Mouse (Mus musculus) adrenal gland, adult 10 weeks (tissue): Measurements from ENCODE around the gene Btnl10. TPM values are rescaled to one million over a fixed set of nuclear protein-coding genes. Genes with fewer than 3 reads are reported as not detected.

Experiments used
- polyA plus RNA-seq: library from polyadenylated mRNA; stranded (reverse); fragments of 350-450 nt; fragmentation: Illumina TruSeq; extraction: RNeasy Lipid Tissue Mini Kit (QIAGEN cat#74804); gene quantifications from one replicate; pipeline ENCODE4 v1.2.3, GENCODE M21; 2014; ENCODE audit warnings: low read depth, low replicate concordance

Gene Btnl10
- not detected for polyA plus RNA-seq

DNA sequence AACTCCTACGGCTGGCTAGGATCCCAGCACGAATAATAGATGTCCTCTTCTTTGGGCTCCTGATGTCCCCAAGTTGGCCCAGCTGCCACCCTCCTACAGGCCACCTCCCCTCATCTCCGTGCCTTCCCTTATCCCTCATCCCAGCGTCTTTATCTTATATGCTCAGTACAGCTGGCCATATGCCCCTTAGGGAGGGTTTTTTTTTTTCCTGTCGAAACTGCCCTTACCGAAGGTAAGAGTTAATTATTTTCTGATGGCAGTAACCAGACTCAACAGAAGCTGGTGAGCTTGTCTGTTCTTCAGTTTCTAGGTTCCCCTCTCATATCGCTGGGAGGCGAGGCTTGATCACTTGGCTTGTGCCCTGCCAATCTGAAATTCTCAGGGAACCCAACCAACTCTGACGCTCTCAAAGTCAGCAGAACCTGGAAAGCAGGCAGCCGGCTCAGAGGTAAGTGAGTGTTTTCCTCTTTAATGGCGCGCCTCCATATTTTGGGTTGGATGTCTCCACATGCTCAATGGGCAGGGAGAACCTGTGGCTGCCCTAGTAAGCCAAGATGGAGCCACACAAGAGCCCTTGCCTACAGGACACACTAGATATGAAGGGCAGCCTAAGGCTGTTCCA lies at the start of gene Btnl10:
Gene Btnl10, plus strand, starts transcription at position 164 of the 622 bp plus-strand sequence.

DNA sequence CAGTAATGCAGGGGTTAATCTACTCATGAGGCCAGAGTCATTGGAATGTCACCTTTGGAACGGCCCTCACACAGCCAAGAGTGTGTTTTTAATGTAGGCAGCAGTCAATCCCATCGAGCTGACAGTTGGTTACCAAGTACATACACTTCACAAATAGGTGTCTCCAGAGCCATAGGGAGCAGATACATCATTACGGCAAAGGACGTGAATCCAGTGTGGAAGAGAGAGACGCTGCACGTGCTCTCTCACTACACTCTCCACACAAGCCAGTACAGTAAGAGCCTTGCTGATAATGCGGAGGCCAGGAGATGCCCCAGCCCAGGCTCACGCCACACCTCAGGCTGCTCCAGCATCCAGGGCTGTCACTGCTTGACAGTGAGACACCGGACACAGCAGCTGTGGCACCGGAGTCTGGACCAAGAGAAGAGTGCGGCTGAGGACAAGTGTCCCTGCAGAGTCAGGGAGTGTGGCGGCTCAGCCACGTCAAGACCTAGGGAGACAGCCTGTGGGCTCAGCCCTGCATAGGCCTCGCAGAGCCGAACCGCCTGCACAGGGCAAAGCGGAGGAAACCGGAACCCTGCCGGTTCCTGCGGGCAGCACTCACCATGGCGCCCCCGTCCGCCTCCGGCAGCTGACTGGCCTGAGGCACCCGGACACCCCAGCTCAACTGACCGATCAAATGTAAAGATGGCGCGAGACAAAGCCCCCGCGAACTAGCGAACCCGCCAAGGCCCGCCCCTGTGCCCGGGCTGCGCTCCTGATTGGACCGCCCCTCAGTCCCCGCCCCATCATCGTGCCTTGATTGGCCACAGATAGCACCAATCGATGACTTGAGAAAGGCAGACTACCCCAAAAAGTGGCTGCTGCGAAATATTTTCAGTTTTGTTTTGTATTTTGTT lies 13.9 kb upstream of the Btnl10 start, which contains the start of gene Zfp39:
Gene Zfp39, minus strand, starts transcription at position 715 of the 899 bp plus-strand sequence.

DNA sequence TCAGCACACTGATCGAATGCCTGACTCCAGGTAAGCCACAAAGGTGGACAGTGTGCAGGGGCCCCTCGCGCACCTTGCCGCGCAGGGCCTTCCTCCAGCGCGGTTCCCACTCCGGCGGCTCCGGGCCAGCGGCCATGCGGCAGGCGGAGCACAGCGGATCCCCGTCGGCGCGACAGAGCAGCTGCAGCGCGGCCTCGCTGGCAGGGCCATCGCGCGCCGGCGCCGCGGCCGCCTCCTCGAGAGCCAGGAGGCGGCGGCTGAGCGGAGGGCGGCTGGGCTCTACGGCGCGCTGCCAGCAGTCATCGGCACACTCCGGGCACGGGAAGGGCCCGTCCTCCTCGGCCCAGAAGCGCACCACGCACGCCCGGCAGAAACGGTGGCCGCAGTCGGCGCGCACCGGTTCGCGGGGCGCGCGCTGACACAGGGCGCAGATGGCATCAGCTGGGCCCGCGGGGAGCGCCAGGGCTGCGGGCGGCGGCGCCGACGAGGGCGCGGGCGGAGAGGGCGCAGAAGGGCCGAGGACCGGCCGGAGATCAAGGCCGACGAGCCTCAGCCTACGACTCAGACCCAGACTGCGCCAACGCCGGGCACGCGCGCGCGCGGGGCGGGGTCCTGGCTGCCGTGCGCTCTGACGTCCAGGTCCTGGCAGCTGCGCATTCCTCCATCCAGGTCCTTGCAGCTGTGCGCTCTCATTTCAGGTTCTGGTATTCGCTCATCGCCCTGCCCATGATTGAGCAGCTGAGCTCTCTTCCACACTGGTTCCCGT lies 20.8 kb downstream of the Btnl10 start, which contains the start of gene Rnf187:
Gene Rnf187, minus strand, starts transcription at position 595 of the 766 bp plus-strand sequence.

DNA sequence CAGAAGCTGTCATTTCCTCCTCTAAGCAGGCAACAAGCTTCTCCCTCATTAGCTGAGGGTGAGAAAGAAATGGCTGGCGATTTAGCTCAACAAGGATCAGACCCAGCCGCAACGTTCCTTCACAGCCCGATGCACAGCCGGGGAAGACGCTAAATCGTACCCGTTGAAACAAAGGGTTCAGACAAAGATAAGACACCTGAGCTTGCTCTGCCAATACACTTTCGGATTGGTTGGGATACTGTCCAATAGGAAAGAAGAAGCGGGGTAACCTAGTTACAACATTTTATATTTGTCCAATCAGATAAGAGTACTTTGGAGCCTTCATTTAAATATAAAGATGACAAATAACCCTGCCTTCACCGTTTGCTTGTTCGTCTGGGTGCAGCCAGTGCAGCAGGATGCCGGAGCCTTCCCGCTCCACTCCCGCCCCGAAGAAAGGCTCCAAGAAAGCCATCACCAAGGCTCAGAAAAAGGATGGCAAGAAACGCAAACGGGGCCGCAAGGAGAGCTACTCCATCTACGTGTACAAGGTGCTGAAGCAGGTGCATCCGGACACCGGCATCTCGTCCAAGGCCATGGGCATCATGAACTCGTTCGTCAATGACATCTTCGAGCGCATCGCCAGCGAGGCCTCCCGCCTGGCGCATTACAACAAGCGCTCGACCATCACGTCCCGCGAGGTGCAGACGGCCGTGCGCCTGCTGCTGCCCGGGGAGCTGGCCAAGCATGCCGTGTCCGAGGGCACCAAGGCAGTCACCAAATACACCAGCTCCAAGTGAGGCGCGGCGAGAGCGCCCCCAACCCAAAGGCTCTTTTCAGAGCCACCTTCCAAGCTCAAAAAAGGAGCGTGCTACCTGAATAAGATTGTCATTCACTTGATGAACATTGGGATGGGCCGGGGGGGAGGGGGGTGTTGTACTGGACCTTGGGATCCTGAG lies 31.1 kb downstream of the Btnl10 start, which contains the start of gene Hist3h2ba:
Gene Hist3h2ba, plus strand, starts transcription at position 379 of the 938 bp plus-strand sequence.

DNA sequence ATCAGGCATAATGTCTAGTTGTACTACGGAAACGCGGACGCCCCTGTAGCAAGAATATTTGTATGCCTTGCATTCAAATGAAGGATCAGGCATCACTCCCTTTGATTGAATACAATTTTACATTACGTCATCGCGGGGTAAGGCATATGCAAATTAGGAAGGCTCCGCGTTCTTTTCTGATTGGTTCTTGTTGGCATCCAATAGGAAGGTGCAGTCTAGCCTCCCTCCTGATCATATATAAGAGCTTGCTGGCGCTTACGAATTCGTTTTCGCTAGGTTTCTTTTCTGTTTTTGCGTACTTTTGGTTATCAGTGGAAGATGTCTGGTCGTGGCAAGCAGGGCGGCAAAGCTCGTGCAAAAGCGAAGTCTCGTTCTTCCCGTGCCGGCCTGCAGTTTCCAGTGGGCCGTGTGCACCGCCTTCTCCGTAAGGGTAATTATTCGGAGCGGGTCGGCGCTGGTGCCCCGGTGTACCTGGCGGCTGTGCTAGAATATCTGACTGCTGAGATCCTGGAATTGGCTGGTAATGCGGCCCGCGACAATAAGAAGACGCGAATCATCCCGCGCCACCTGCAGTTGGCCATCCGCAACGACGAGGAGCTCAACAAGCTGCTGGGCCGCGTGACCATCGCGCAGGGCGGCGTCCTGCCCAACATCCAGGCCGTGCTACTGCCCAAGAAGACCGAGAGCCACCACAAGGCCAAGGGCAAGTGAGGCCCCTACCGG lies 36.9 kb downstream of the Btnl10 start, which contains the start of the genes Hist3h2a and Trim17:
Gene Hist3h2a, plus strand, starts transcription at position 266 of the 723 bp plus-strand sequence.
Gene Trim17, plus strand, starts transcription at position 266 of the 723 bp plus-strand sequence.

Other genes starting within 250 kb of the Btnl10 start
- gene Olfr320, start 236.8 kb upstream of the Btnl10 start, polyA plus RNA-seq = not detected
- gene Olfr319, start 218.7 kb upstream of the Btnl10 start, polyA plus RNA-seq = not detected
- not detected for gene Olfr318, start 193.9 kb upstream of the Btnl10 start, polyA plus RNA-seq
- gene Olfr317, start 178.7 kb upstream of the Btnl10 start, polyA plus RNA-seq = not detected
- not detected for gene Olfr316, start 165.2 kb upstream of the Btnl10 start, polyA plus RNA-seq
- gene Olfr315, start 144.7 kb upstream of the Btnl10 start, polyA plus RNA-seq = not detected
- gene Olfr314, start 135.0 kb upstream of the Btnl10 start, polyA plus RNA-seq = not detected
- 4.1 TPM for gene Fam183b, start 115.9 kb upstream of the Btnl10 start, polyA plus RNA-seq
- not detected for gene Olfr313, start 102.9 kb upstream of the Btnl10 start, polyA plus RNA-seq
- not detected for gene Olfr312, start 88.7 kb upstream of the Btnl10 start, polyA plus RNA-seq
- gene Olfr311, start 78.7 kb upstream of the Btnl10 start, polyA plus RNA-seq = not detected
- gene Gm12258, start 70.8 kb upstream of the Btnl10 start, polyA plus RNA-seq = 5.5 TPM
- 6.7 TPM for gene 2810021J22Rik, start 50.7 kb upstream of the Btnl10 start, polyA plus RNA-seq
- 5.9 TPM for gene Zfp39, start 13.7 kb upstream of the Btnl10 start, polyA plus RNA-seq
- 13.2 TPM for gene Rnf187, start 21.0 kb downstream of the Btnl10 start, polyA plus RNA-seq
- gene Hist3h2ba, start 31.0 kb downstream of the Btnl10 start, polyA plus RNA-seq = not detected
- 13.1 TPM for gene Hist3h2a, start 36.8 kb downstream of the Btnl10 start, polyA plus RNA-seq
- not detected for gene Trim17, start 36.8 kb downstream of the Btnl10 start, polyA plus RNA-seq
- gene Trim11, start 60.2 kb downstream of the Btnl10 start, polyA plus RNA-seq = 1.3 TPM
- gene Obscn, start 218.5 kb downstream of the Btnl10 start, polyA plus RNA-seq = not detected
- gene Iba57, start 245.8 kb downstream of the Btnl10 start, polyA plus RNA-seq = 1.2 TPM